In the genomic region with DNA sequence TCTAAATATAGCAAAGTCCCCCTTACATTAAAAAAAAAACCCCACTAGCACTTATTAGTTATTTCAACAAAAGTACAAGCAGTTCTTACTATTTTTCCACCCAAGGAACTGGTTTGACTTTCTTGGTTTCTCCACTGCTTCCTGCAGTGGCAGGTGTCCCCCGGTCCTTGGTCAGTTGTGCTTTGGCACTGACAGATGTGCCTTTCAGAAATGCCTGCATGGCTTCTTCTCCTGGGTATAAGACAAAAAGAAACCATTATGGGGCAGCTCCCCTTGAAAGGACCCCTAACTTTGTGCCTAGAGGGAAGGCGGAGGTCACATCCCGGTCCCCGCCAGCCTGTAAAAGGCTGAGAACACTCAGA, we compare ENCODE assay signal across 8 mouse cellular contexts. TPM values are rescaled to one million over a fixed set of nuclear protein-coding genes. Genes with fewer than 3 reads are reported as not detected.
DNase-seq lines count a peak whose midpoint lies in the region; ATAC-seq and TF ChIP-seq lines count a peak whose summit lies in the region.

No protein-coding gene starts in this region.

- peaks cover 15% of the 10 kb centered on the region for H3K36me3 ChIP-seq in embryonic facial prominence, embryonic 13.5 days
- peaks cover 17% of the 10 kb centered on the region for H3K36me3 ChIP-seq in intestine, embryonic 14.5 days (ENCODE audit: control insufficient read depth, insufficient read depth, low read length)
- H3K36me3 ChIP-seq in midbrain, postnatal 0 days (ENCODE audit: insufficient read depth, low read length): no peaks in the 10 kb centered on the region

- H3K9ac ChIP-seq in embryonic facial prominence, embryonic 13.5 days: peak overlapping the region; percentile 97
- peak overlapping the region; percentile 95 for H3K9ac ChIP-seq in intestine, embryonic 14.5 days (ENCODE audit: low read length)
- H3K9ac ChIP-seq in midbrain, postnatal 0 days (replicated peaks; ENCODE audit: low read length, poor library complexity, severe bottlenecking): peak overlapping the region; percentile 90

- 0% methylated on average over 4 of the region's 4 CpGs for WGBS in embryonic facial prominence, embryonic 13.5 days
- 0% methylated on average over 4 of the region's 4 CpGs for WGBS in intestine, embryonic 14.5 days
- WGBS in midbrain, postnatal 0 days: 1% methylated on average over 4 of the region's 4 CpGs

- H3K4me1 ChIP-seq in embryonic facial prominence, embryonic 13.5 days: peaks cover 14% of the 10 kb centered on the region
- H3K4me1 ChIP-seq in intestine, embryonic 14.5 days (replicated peaks; ENCODE audit: control insufficient read depth, insufficient read depth, low read length): peaks cover 10% of the 10 kb centered on the region
- H3K4me1 ChIP-seq in midbrain, postnatal 0 days (ENCODE audit: insufficient read depth, low read length): peaks cover 8% of the 10 kb centered on the region; the same call in 1 of the 2 replicates

- intact Hi-C loops in left cerebral cortex, adult 2 months (cut with DNase I): loop anchor here (2.0 to 5.0 kb wide), 2 partner anchors 20 to 270 kb away; a partner anchor contains a TSS
- intact Hi-C loops in left cerebral cortex, postnatal 25 days (cut with DNase I): loop anchor here (1.0 kb wide), 1 partner anchor 20 kb away; a partner anchor contains a TSS

- DNase-seq in left cerebral cortex, adult 2 months (ENCODE audit: extremely low spot score in 1 of 2, low spot score in 2 of 2): no peak
- DNase-seq in left cerebral cortex, postnatal 25 days (ENCODE audit: low spot score in 2 of 2): no peak
- DNase-seq in intestine, embryonic 14.5 days (ENCODE audit: low spot score): no peak
- no peak for DNase-seq in midbrain, postnatal 0 days (ENCODE audit: low spot score)
- DNase-seq in urinary bladder, adult 2 months (ENCODE audit: low spot score): no peak
- DNase-seq in retina, postnatal 1 day: no peak
- no peak for DNase-seq in frontal cortex, postnatal 25 days (ENCODE audit: low spot score in 2 of 2)

- TF ChIP-seq CTCF in left cerebral cortex, adult 2 months (IDR thresholded peaks at IDR 0.05): no peak
- no peak for TF ChIP-seq CTCF in midbrain, postnatal 0 days (IDR thresholded peaks at IDR 0.05)

- H3K27ac ChIP-seq in left cerebral cortex, adult 2 months: peak overlapping the region; percentile 99
- peak overlapping the region; percentile 97 for H3K27ac ChIP-seq in embryonic facial prominence, embryonic 13.5 days
- H3K27ac ChIP-seq in intestine, embryonic 14.5 days (ENCODE audit: low read depth): peak overlapping the region; percentile 98
- H3K27ac ChIP-seq in midbrain, postnatal 0 days (ENCODE audit: low read depth, low read length): peak overlapping the region; percentile 99

- H3K4me2 ChIP-seq in embryonic facial prominence, embryonic 13.5 days: peak overlapping the region; percentile 83
- peak overlapping the region; percentile 96 for H3K4me2 ChIP-seq in intestine, embryonic 14.5 days (ENCODE audit: low read length)
- peak overlapping the region; percentile 89 for H3K4me2 ChIP-seq in midbrain, postnatal 0 days (ENCODE audit: low read depth, low read length, poor library complexity, severe bottlenecking)

- ATAC-seq in embryonic facial prominence, embryonic 13.5 days (ENCODE audit: insufficient number of reproducible peaks, insufficient read depth, low FRiP score, low TSS enrichment, low read depth): peak; percentile 29; the same call in 1 of the 2 replicates
- no peak; the same call in 1 of the 2 replicates for ATAC-seq in intestine, embryonic 14.5 days (replicated peaks; ENCODE audit: low FRiP score, low TSS enrichment, low read depth)
- ATAC-seq in midbrain, postnatal 0 days (ENCODE audit: low FRiP score): no peak

- H3K27me3 ChIP-seq in embryonic facial prominence, embryonic 13.5 days: no peaks in the 10 kb centered on the region
- H3K27me3 ChIP-seq in intestine, embryonic 14.5 days (replicated peaks; ENCODE audit: control insufficient read depth, insufficient read depth, low read length): no peaks in the 10 kb centered on the region
- H3K27me3 ChIP-seq in midbrain, postnatal 0 days (ENCODE audit: insufficient read depth, low read length): no peaks in the 10 kb centered on the region

- H3K4me3 ChIP-seq in left cerebral cortex, adult 2 months: peak overlapping the region; percentile 69
- H3K4me3 ChIP-seq in embryonic facial prominence, embryonic 13.5 days: peak overlapping the region; percentile 63
- peak overlapping the region; percentile 81 for H3K4me3 ChIP-seq in intestine, embryonic 14.5 days (ENCODE audit: low read depth, low read length)
- peak overlapping the region; percentile 69 for H3K4me3 ChIP-seq in midbrain, postnatal 0 days (ENCODE audit: low read depth, low read length)

- H3K9me3 ChIP-seq in embryonic facial prominence, embryonic 13.5 days: no peaks in the 10 kb centered on the region
- H3K9me3 ChIP-seq in intestine, embryonic 14.5 days (ENCODE audit: control insufficient read depth, low read length): no peaks in the 10 kb centered on the region
- no peaks in the 10 kb centered on the region for H3K9me3 ChIP-seq in midbrain, postnatal 0 days (ENCODE audit: low read length)

RNA-seq across cellular contexts. Expression of a gene that starts 0.2 kb away (rescaled TPM):
- 1 to 10 TPM; 4.1 to 6.6 TPM for total RNA-seq in left cerebral cortex, adult 2 months (2021)
- total RNA-seq in left cerebral cortex, postnatal 25 days (2021): 1 to 10 TPM; 3.6 to 4.4 TPM
- polyA plus RNA-seq in embryonic facial prominence, embryonic 13.5 days (2015; fragmentation: Nextera tagmentation; extraction: Ambion mirVana): 107 and 125 TPM in 2 replicates
- 126 and 136 TPM in 2 replicates for polyA plus RNA-seq in intestine, embryonic 14.5 days (2014; fragmentation: Nextera tagmentation; extraction: Ambion mirVana)
- 8.6 and 10.0 TPM in 2 replicates for total RNA-seq in midbrain, postnatal 0 days (2014; rRNA removed)
- polyA plus RNA-seq in midbrain, postnatal 0 days (2015; fragmentation: Nextera tagmentation; extraction: Ambion mirVana): 20.4 and 22.6 TPM in 2 replicates
- polyA plus RNA-seq in urinary bladder, adult 2 months (2012; rRNA removed): 1.3 and 2.5 TPM in 2 replicates

RNA-seq across cellular contexts. Expression of a gene that starts 19.0 kb away (rescaled TPM):
- not detected for total RNA-seq in left cerebral cortex, adult 2 months (2021)
- not detected for total RNA-seq in left cerebral cortex, postnatal 25 days (2021)
- not detected in 2 replicates for polyA plus RNA-seq in embryonic facial prominence, embryonic 13.5 days (2015; fragmentation: Nextera tagmentation; extraction: Ambion mirVana)
- not detected in 2 replicates for polyA plus RNA-seq in intestine, embryonic 14.5 days (2014; fragmentation: Nextera tagmentation; extraction: Ambion mirVana)
- total RNA-seq in midbrain, postnatal 0 days (2014; rRNA removed): not detected in 2 replicates
- not detected in 2 replicates for polyA plus RNA-seq in midbrain, postnatal 0 days (2015; fragmentation: Nextera tagmentation; extraction: Ambion mirVana)
- polyA plus RNA-seq in urinary bladder, adult 2 months (2012; rRNA removed): 33.4 and 78.4 TPM in 2 replicates

RNA-seq across cellular contexts. Expression of a gene that starts 20.0 kb away (rescaled TPM):
- total RNA-seq in left cerebral cortex, adult 2 months (2021): 100 to 1,000 TPM; 838 to 905 TPM
- 100 to 1,000 TPM; 884 to 895 TPM for total RNA-seq in left cerebral cortex, postnatal 25 days (2021)
- polyA plus RNA-seq in embryonic facial prominence, embryonic 13.5 days (2015; fragmentation: Nextera tagmentation; extraction: Ambion mirVana): 255 and 283 TPM in 2 replicates
- 218 and 243 TPM in 2 replicates for polyA plus RNA-seq in intestine, embryonic 14.5 days (2014; fragmentation: Nextera tagmentation; extraction: Ambion mirVana)
- 647 and 778 TPM in 2 replicates for total RNA-seq in midbrain, postnatal 0 days (2014; rRNA removed)
- polyA plus RNA-seq in midbrain, postnatal 0 days (2015; fragmentation: Nextera tagmentation; extraction: Ambion mirVana): 291 and 295 TPM in 2 replicates
- polyA plus RNA-seq in urinary bladder, adult 2 months (2012; rRNA removed): 624 and 781 TPM in 2 replicates

Comparison
In these comparisons a context has a peak if more than half of its experiments do, and no peak if none do; other contexts are left out.
1. RNA of a gene that starts 19.0 kb away (polyA plus RNA-seq): 33.4 to 78.4 TPM in urinary bladder, adult 2 months; not detected in midbrain, postnatal 0 days, not detected in embryonic facial prominence, embryonic 13.5 days and not detected in intestine, embryonic 14.5 days; every median in the first group is over 10 times any median in the second.
2. Peak in every context shown above with its lines, with median percentiles within 50 percentile points of each other: H3K27ac ChIP-seq, H3K4me3 ChIP-seq, H3K4me2 ChIP-seq and H3K9ac ChIP-seq.